Mouse (Mus musculus): ENCODE results near the gene Galr2. TPM values are rescaled to one million over a fixed set of nuclear protein-coding genes. Genes with fewer than 3 reads are reported as not detected.

The Galr2 gene
- polyA plus RNA-seq, 1 experiment from 2014 or later, result 0.29 TPM

DNA sequence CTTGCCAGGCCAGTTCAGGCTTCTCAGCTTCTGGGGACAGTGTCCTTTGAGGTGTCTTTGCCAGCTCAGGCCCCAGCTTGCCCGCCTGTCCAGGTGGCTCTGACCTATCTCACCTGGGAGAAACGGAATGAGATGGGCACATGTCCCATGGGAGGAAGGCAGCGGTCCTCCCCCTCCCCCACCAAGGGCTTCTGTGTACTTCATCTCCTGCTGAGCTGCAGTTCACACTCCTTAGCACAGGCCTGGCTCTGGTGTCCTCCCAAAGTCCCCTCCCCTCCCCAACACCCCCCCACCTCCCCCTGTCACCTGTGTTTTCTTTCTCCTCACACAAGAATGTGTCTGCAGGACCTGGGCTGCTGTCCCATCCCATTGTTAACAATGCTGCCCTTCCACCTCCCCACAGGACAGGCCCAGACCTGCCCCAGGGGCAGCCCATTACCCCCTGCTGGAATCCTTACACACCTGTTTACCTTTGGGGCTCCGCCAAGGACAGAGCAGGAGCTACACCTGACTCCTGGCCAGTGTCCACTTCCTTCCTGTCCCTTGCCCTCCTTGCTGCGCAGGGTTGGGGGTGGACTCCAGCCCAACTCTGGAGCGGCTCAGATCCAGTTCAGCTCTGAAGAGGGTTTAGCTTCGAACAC is 46.3 kb downstream of the Galr2 start:
- no peak overlapping the region for H3K4me2 ChIP-seq (replicated peaks; ENCODE audit: low read depth)
- no peak overlapping the region for H3K4me3 ChIP-seq (ENCODE audit: low read depth, low read length)
- H3K27me3 ChIP-seq (replicated peaks; ENCODE audit: control insufficient read depth, insufficient read depth, low read length), result no peaks in the 10 kb centered on the region
- no peaks in the 10 kb centered on the region for H3K9me3 ChIP-seq (ENCODE audit: control insufficient read depth)
- no peak for ATAC-seq
- 71% methylated on average over 7 of the region's 7 CpGs for WGBS
- H3K27ac ChIP-seq (ENCODE audit: low read depth, low read length), result no peak overlapping the region
- no peak overlapping the region for H3K9ac ChIP-seq (ENCODE audit: low read depth, low read length)
- no peak for TF ChIP-seq CTCF (IDR thresholded peaks at IDR 0.05; ENCODE audit: low read depth)
- no peaks in the 10 kb centered on the region for H3K36me3 ChIP-seq (ENCODE audit: control insufficient read depth, insufficient read depth)
- H3K4me1 ChIP-seq (replicated peaks; ENCODE audit: control insufficient read depth, insufficient read depth, low read length), result no peaks in the 10 kb centered on the region

DNA sequence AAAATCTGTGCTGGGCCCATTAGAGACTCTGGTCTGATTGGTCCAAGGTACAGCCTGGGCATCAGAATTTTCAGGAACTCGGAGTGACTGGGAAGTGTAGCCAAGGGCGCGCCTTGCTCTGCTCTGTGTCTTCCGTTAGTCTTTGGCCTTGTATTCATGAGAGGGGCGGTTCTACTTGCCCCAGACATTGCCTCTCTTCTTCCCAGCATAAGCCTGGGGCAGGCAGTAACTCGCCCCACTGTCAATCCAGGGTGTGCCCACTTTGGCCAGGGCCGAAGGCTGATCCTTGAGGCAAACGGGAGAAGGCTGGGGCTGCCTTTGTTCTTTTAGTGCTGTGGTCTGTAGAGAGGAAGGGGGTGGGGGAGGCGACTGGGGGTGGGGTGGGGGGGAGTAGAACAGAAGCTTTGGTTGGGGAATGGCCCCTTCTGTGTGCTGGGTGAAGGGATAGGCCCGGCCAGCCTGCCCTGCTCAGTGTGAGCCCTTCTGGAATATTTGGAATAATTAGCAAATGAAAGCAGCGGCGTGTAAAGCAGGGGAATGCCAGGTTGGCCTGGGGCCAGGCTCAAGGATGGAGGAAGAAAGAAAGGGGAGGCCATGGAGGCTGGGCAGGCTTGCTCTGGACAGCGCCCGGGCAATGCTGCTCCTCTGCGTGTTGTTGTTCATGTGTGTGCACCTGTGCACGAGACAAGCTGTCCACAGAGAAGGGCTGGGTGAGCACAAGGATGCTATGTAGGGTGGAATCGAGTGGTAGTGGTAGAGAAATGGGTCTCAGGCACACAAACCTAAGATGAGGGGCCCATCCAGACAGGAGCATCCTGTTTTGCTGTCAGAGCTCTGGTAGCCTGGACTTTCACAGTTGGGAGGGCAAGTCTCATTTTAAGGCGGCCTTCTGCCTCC is 48.8 kb downstream of the Galr2 start:
- Histone ChIP-seq H3K4me1 (replicated peaks; ENCODE audit: control insufficient read depth, insufficient read depth, low read length) (peaks cover 6% of the 10 kb centered on the region; the same call in 1 of the 2 replicates), H3K9me3 (ENCODE audit: control insufficient read depth) (no peaks in the 10 kb centered on the region), H3K9ac (ENCODE audit: low read depth, low read length) (no peak overlapping the region), H3K4me2 (replicated peaks; ENCODE audit: low read depth) (no peak overlapping the region), H3K27ac (ENCODE audit: low read depth, low read length) (no peak overlapping the region), H3K27me3 (replicated peaks; ENCODE audit: control insufficient read depth, insufficient read depth, low read length) (peaks cover 10% of the 10 kb centered on the region), H3K4me3 (ENCODE audit: low read depth, low read length) (no peak overlapping the region), H3K36me3 (ENCODE audit: control insufficient read depth, insufficient read depth) (no peaks in the 10 kb centered on the region)
- no peak for ATAC-seq
- TF ChIP-seq CTCF (IDR thresholded peaks at IDR 0.05; ENCODE audit: low read depth), result no peak
- WGBS, result 53% methylated on average over 18 of the region's 18 CpGs

DNA sequence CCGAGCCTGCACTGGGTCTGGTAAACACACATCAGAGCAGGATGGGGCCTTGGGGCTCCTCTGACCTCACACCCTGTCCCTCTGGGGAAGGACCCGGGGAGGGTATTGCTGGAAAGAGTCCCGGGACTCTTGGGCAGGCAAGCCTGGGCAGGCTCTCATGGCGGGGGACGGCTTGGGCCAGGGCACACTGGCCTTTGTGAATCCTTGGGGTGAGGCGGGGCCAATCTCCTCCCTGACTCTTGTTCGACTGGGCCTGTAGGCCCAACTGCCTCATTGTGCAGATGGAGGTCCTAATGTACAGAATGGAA is 49.4 kb downstream of the Galr2 start:
- H3K27me3 ChIP-seq (replicated peaks; ENCODE audit: control insufficient read depth, insufficient read depth, low read length), result peaks cover 16% of the 10 kb centered on the region
- H3K9me3 ChIP-seq (ENCODE audit: control insufficient read depth), result no peaks in the 10 kb centered on the region
- ATAC-seq, result no peak
- H3K4me1 ChIP-seq (replicated peaks; ENCODE audit: control insufficient read depth, insufficient read depth, low read length), result peaks cover 8% of the 10 kb centered on the region; the same call in 1 of the 2 replicates
- no peak overlapping the region for H3K9ac ChIP-seq (ENCODE audit: low read depth, low read length)
- 72% methylated on average over 7 of the region's 7 CpGs for WGBS
- no peak for TF ChIP-seq CTCF (IDR thresholded peaks at IDR 0.05; ENCODE audit: low read depth)
- H3K27ac ChIP-seq (ENCODE audit: low read depth, low read length), result no peak overlapping the region
- no peak overlapping the region for H3K4me3 ChIP-seq (ENCODE audit: low read depth, low read length)
- H3K36me3 ChIP-seq (ENCODE audit: control insufficient read depth, insufficient read depth), result no peaks in the 10 kb centered on the region
- H3K4me2 ChIP-seq (replicated peaks; ENCODE audit: low read depth), result no peak overlapping the region

DNA sequence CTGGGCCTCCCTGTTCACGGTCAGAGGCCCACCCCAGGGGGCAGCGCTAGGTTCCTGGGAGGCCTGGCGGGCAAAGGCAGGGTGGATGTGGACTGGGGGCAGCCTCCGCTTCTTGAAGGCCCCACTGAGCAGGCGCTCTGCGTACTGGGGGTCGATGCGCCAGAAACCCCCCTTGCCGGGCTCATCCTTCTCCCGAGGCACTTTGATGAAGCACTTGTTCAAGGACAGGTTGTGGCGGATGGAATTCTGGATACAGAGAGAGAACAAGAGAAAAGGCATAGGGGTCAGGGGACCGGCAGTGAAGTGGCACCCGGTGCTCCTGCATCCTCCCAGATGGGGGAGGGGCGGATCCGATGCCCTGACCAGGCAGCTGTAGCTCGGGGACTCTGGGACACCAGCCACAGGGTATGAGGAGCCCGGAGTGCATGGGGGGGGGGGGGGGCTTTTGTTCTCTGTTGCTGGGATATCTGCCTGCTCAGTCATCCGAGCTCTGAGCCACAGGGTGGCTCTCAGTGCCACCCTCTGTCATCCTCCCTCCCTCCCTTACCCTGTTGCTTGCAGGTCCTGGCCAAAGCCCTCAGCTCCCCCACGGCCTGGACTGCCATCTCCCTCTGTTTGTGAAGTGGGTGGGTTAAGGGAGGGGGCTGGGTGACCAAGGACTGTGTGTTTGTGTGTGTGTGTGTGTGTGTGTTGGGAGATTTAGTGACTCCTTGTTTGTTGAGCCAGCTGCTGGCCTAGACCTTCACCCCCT is 51.7 kb downstream of the Galr2 start:
- H3K4me2 ChIP-seq (replicated peaks; ENCODE audit: low read depth), result no peak overlapping the region

DNA sequence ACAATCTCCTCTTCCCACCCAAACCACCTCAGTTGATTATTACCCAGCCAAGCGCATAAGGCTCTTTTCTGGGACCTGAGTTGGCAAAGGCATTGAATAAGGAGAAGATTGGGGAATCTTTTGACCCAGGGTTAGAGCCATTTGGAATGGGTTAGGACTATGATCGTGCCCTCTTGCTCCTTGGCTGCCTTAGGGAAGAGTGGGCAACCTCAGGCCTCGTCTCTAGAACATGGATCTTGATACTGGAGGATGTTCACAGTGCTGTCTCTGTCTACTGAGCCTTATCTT is 52.2 kb downstream of the Galr2 start:
- Histone ChIP-seq H3K9ac (ENCODE audit: low read depth, low read length) (no peak overlapping the region), H3K36me3 (ENCODE audit: control insufficient read depth, insufficient read depth) (no peaks in the 10 kb centered on the region), H3K9me3 (ENCODE audit: control insufficient read depth) (no peaks in the 10 kb centered on the region), H3K4me1 (replicated peaks; ENCODE audit: control insufficient read depth, insufficient read depth, low read length) (peaks cover 8% of the 10 kb centered on the region; the same call in 1 of the 2 replicates), H3K4me2 (replicated peaks; ENCODE audit: low read depth) (no peak overlapping the region), H3K4me3 (ENCODE audit: low read depth, low read length) (no peak overlapping the region), H3K27ac (ENCODE audit: low read depth, low read length) (no peak overlapping the region), H3K27me3 (replicated peaks; ENCODE audit: control insufficient read depth, insufficient read depth, low read length) (peaks cover 16% of the 10 kb centered on the region)
- 54% methylated on average over 3 of the region's 3 CpGs for WGBS
- no peak for ATAC-seq
- TF ChIP-seq CTCF (IDR thresholded peaks at IDR 0.05; ENCODE audit: low read depth), result no peak

More for the DNA sequence above, 51.7 kb downstream of the Galr2 start:
- no peaks in the 10 kb centered on the region for H3K36me3 ChIP-seq (ENCODE audit: control insufficient read depth, insufficient read depth)
- no peak overlapping the region for H3K4me3 ChIP-seq (ENCODE audit: low read depth, low read length)
- H3K9me3 ChIP-seq (ENCODE audit: control insufficient read depth), result no peaks in the 10 kb centered on the region
- H3K9ac ChIP-seq (ENCODE audit: low read depth, low read length), result no peak overlapping the region
- no peak for TF ChIP-seq CTCF (IDR thresholded peaks at IDR 0.05; ENCODE audit: low read depth)
- H3K4me1 ChIP-seq (replicated peaks; ENCODE audit: control insufficient read depth, insufficient read depth, low read length), result peaks cover 8% of the 10 kb centered on the region; the same call in 1 of the 2 replicates
- no peak for ATAC-seq
- H3K27me3 ChIP-seq (replicated peaks; ENCODE audit: control insufficient read depth, insufficient read depth, low read length), result peaks cover 16% of the 10 kb centered on the region
- no peak overlapping the region for H3K27ac ChIP-seq (ENCODE audit: low read depth, low read length)
- WGBS, result 40% methylated on average over 19 of the region's 19 CpGs

Other genes with a start within 250 kb of the Galr2 start
- 1.1 and 1.2 TPM in 2 replicates for gene Unc13d, start 203.0 kb upstream of the Galr2 start, polyA plus RNA-seq (2015; fragmentation: Nextera tagmentation; extraction: Ambion mirVana)
- 179 and 201 TPM in 2 replicates for gene Wbp2, start 193.9 kb upstream of the Galr2 start, polyA plus RNA-seq (2015; fragmentation: Nextera tagmentation; extraction: Ambion mirVana)
- 15.7 and 16.1 TPM in 2 replicates for gene Trim47, start 153.7 kb upstream of the Galr2 start, polyA plus RNA-seq (2015; fragmentation: Nextera tagmentation; extraction: Ambion mirVana)
- 3.1 and 3.3 TPM in 2 replicates for gene Trim65, start 149.8 kb upstream of the Galr2 start, polyA plus RNA-seq (2015; fragmentation: Nextera tagmentation; extraction: Ambion mirVana)
- 35.6 and 38.5 TPM in 2 replicates for gene Mrpl38, start 142.1 kb upstream of the Galr2 start, polyA plus RNA-seq (2015; fragmentation: Nextera tagmentation; extraction: Ambion mirVana)
- 3.7 and 4.8 TPM in 2 replicates for gene Fbf1, start 112.8 kb upstream of the Galr2 start, polyA plus RNA-seq (2015; fragmentation: Nextera tagmentation; extraction: Ambion mirVana)
- 64.6 and 66.8 TPM in 2 replicates for gene Ten1, start 82.1 kb upstream of the Galr2 start, polyA plus RNA-seq (2015; fragmentation: Nextera tagmentation; extraction: Ambion mirVana)
- gene Acox1, start 81.9 kb upstream of the Galr2 start, polyA plus RNA-seq (2015; fragmentation: Nextera tagmentation; extraction: Ambion mirVana), result 98.9 and 114 TPM in 2 replicates
- 1.2 and 1.3 TPM in 2 replicates for gene Evpl, start 42.9 kb upstream of the Galr2 start, polyA plus RNA-seq (2015; fragmentation: Nextera tagmentation; extraction: Ambion mirVana)
- 45.2 and 48.7 TPM in 2 replicates for gene Srp68, start 6.7 kb upstream of the Galr2 start, polyA plus RNA-seq (2015; fragmentation: Nextera tagmentation; extraction: Ambion mirVana)
- 44.6 and 49.2 TPM in 2 replicates for gene Exoc7, start 26.3 kb downstream of the Galr2 start, polyA plus RNA-seq (2015; fragmentation: Nextera tagmentation; extraction: Ambion mirVana)
- 0.09 TPM in 1 of 2 replicates, not detected in the other for gene Foxj1, start 54.5 kb downstream of the Galr2 start, polyA plus RNA-seq (2015; fragmentation: Nextera tagmentation; extraction: Ambion mirVana)
- gene Rnf157, start 132.1 kb downstream of the Galr2 start, polyA plus RNA-seq (2015; fragmentation: Nextera tagmentation; extraction: Ambion mirVana), result 4.9 and 6.6 TPM in 2 replicates
- 60.2 and 60.6 TPM in 2 replicates for gene Ubald2, start 153.2 kb downstream of the Galr2 start, polyA plus RNA-seq (2015; fragmentation: Nextera tagmentation; extraction: Ambion mirVana)
- gene Qrich2, start 185.3 kb downstream of the Galr2 start, polyA plus RNA-seq (2015; fragmentation: Nextera tagmentation; extraction: Ambion mirVana), result 0.14 TPM in 1 of 2 replicates, not detected in the other
- gene Prpsap1, start 213.3 kb downstream of the Galr2 start, polyA plus RNA-seq (2015; fragmentation: Nextera tagmentation; extraction: Ambion mirVana), result 177 and 194 TPM in 2 replicates
- gene Sphk1, start 250.0 kb downstream of the Galr2 start, polyA plus RNA-seq (2015; fragmentation: Nextera tagmentation; extraction: Ambion mirVana), result 2.5 and 3.3 TPM in 2 replicates